In the genomic region with DNA sequence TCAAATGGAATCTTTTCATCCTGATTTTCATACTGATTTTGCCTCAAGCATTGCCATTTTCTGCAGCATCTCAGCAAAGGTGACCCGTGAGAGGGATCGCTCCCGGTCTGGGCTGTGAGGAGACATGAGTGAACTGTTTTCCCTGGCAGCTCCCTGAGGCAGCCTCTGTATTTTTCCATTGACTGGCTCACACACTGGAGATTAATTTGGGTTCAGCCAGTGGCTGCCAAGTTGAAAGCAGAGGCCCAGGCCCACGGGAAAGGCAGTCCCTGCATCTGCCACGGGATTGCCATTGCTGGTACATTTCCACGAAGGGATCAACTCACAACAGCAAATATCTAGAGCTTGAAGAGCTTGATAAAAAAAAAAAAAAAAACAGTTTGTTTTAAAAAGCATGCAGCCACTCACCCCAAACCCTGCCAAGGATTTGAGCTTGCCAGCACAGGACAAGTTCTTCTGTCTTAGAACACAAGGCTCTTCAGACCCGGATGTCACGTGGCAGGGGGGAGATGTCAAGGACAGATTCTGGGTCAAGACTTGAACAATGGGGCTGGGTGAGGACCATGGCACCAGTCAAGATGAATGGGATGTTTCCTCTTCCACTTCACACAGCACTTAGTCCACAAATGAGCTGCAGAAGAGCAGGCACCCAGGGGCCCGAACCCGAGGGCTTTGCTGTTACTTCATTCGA, we compare ENCODE assay signal across 8 mouse cellular contexts. TPM values are rescaled to one million over a fixed set of nuclear protein-coding genes. Genes with fewer than 3 reads are reported as not detected.
DNase-seq lines count a peak whose midpoint lies in the region; ATAC-seq and TF ChIP-seq lines count a peak whose summit lies in the region.

No protein-coding gene starts in this region.

- H3K36me3 ChIP-seq in embryonic facial prominence, embryonic 15.5 days = peaks cover 6% of the 10 kb centered on the region; the same call in 1 of the 2 replicates
- peaks cover 22% of the 10 kb centered on the region for H3K36me3 ChIP-seq in heart, embryonic 13.5 days
- peaks cover 11% of the 10 kb centered on the region for H3K36me3 ChIP-seq in kidney, postnatal 0 days (ENCODE audit: insufficient read depth, low read length)
- H3K36me3 ChIP-seq in limb, embryonic 15.5 days = peaks cover 7% of the 10 kb centered on the region
- H3K36me3 ChIP-seq in neural tube, embryonic 11.5 days (ENCODE audit: control insufficient read depth, insufficient read depth, low read length) = peaks cover 3% of the 10 kb centered on the region

- H3K9ac ChIP-seq in embryonic facial prominence, embryonic 15.5 days = no peak overlapping the region
- H3K9ac ChIP-seq in heart, embryonic 13.5 days = peak overlapping the region; percentile 73
- H3K9ac ChIP-seq in kidney, postnatal 0 days (ENCODE audit: low read depth, low read length) = peak overlapping the region; percentile 31; the same call in 1 of the 2 replicates
- H3K9ac ChIP-seq in limb, embryonic 15.5 days = no peak overlapping the region
- H3K9ac ChIP-seq in neural tube, embryonic 11.5 days (ENCODE audit: low read length) = no peak overlapping the region

- peaks cover 57% of the 10 kb centered on the region for H3K4me1 ChIP-seq in embryonic facial prominence, embryonic 15.5 days
- H3K4me1 ChIP-seq in heart, embryonic 13.5 days = peaks cover 54% of the 10 kb centered on the region
- peaks cover 29% of the 10 kb centered on the region for H3K4me1 ChIP-seq in kidney, postnatal 0 days (replicated peaks; ENCODE audit: insufficient read depth, low read length)
- peaks cover 49% of the 10 kb centered on the region for H3K4me1 ChIP-seq in limb, embryonic 15.5 days
- peaks cover 29% of the 10 kb centered on the region for H3K4me1 ChIP-seq in neural tube, embryonic 11.5 days (ENCODE audit: control insufficient read depth, insufficient read depth, low read length)

- TF ChIP-seq CTCF in kidney, postnatal 0 days (IDR thresholded peaks at IDR 0.05; ENCODE audit: low read depth) = no peak

- peak; percentile 46 for DNase-seq in 3134 (ENCODE audit: extremely low read depth, insufficient read length, low spot score)
- peak; percentile 90 to 95 for DNase-seq in adrenal gland, adult (ENCODE audit: inconsistent age in 2 of 2, low spot score in 1 of 2)
- peak; percentile 69 for DNase-seq in kidney, postnatal 0 days (ENCODE audit: low spot score)
- peak; percentile 35 for DNase-seq in neural tube, embryonic 11.5 days (ENCODE audit: low spot score)

- H3K4me2 ChIP-seq in embryonic facial prominence, embryonic 15.5 days (replicated peaks) = peak overlapping the region; percentile 49
- peak overlapping the region; percentile 96 for H3K4me2 ChIP-seq in heart, embryonic 13.5 days
- peak overlapping the region; percentile 69 for H3K4me2 ChIP-seq in kidney, postnatal 0 days (ENCODE audit: low read length)
- H3K4me2 ChIP-seq in limb, embryonic 15.5 days = peak overlapping the region; percentile 49; the same call in 1 of the 2 replicates
- H3K4me2 ChIP-seq in neural tube, embryonic 11.5 days (ENCODE audit: low read depth) = no peak overlapping the region

- H3K9me3 ChIP-seq in embryonic facial prominence, embryonic 15.5 days (replicated peaks) = no peaks in the 10 kb centered on the region
- H3K9me3 ChIP-seq in heart, embryonic 13.5 days = no peaks in the 10 kb centered on the region
- H3K9me3 ChIP-seq in kidney, postnatal 0 days (replicated peaks; ENCODE audit: low read length) = no peaks in the 10 kb centered on the region
- H3K9me3 ChIP-seq in limb, embryonic 15.5 days = no peaks in the 10 kb centered on the region
- no peaks in the 10 kb centered on the region for H3K9me3 ChIP-seq in neural tube, embryonic 11.5 days (ENCODE audit: control insufficient read depth, low read length)

- peak overlapping the region; percentile 92 for H3K27ac ChIP-seq in embryonic facial prominence, embryonic 15.5 days (replicated peaks)
- peak overlapping the region; percentile 97 for H3K27ac ChIP-seq in heart, embryonic 13.5 days (replicated peaks)
- peak overlapping the region; percentile 90 for H3K27ac ChIP-seq in kidney, postnatal 0 days
- peak overlapping the region; percentile 74 for H3K27ac ChIP-seq in limb, embryonic 15.5 days
- peak overlapping the region; percentile 0 for H3K27ac ChIP-seq in neural tube, embryonic 11.5 days (ENCODE audit: low read depth, low read length)

- WGBS in embryonic facial prominence, embryonic 15.5 days = 26% methylated on average over 11 of the region's 11 CpGs
- 16% methylated on average over 11 of the region's 11 CpGs for WGBS in heart, embryonic 13.5 days
- 27% methylated on average over 11 of the region's 11 CpGs for WGBS in kidney, postnatal 0 days
- 39% methylated on average over 11 of the region's 11 CpGs for WGBS in limb, embryonic 15.5 days
- 53% methylated on average over 11 of the region's 11 CpGs for WGBS in neural tube, embryonic 11.5 days

- ATAC-seq in embryonic facial prominence, embryonic 15.5 days (ENCODE audit: insufficient number of reproducible peaks, low FRiP score, low TSS enrichment, low read depth) = no peak
- ATAC-seq in heart, embryonic 13.5 days (ENCODE audit: extremely low read depth, insufficient number of reproducible peaks, low FRiP score, low TSS enrichment) = no peak
- ATAC-seq in kidney, postnatal 0 days (replicated peaks; ENCODE audit: low FRiP score, low read depth) = no peak
- no peak for ATAC-seq in limb, embryonic 15.5 days (ENCODE audit: insufficient number of reproducible peaks, low FRiP score, low TSS enrichment, low read depth)
- ATAC-seq in neural tube, embryonic 11.5 days (ENCODE audit: insufficient read depth, low FRiP score, low TSS enrichment) = no peak
- ATAC-seq in activated CD4-positive, CD25-positive, alpha-beta regulatory T cell, adult 4 months = no peak

- no peak overlapping the region for H3K4me3 ChIP-seq in embryonic facial prominence, embryonic 15.5 days (replicated peaks)
- peak overlapping the region; percentile 39 for H3K4me3 ChIP-seq in heart, embryonic 13.5 days
- peak overlapping the region; percentile 19; the same call in 1 of the 2 replicates for H3K4me3 ChIP-seq in kidney, postnatal 0 days (replicated peaks; ENCODE audit: low read depth, low read length)
- peak overlapping the region; percentile 24; the same call in 1 of the 2 replicates for H3K4me3 ChIP-seq in limb, embryonic 15.5 days
- no peak overlapping the region for H3K4me3 ChIP-seq in neural tube, embryonic 11.5 days (ENCODE audit: low read depth, low read length)

- no peaks in the 10 kb centered on the region for H3K27me3 ChIP-seq in embryonic facial prominence, embryonic 15.5 days
- H3K27me3 ChIP-seq in heart, embryonic 13.5 days (replicated peaks) = no peaks in the 10 kb centered on the region
- H3K27me3 ChIP-seq in kidney, postnatal 0 days (ENCODE audit: insufficient read depth, low read length) = no peaks in the 10 kb centered on the region
- no peaks in the 10 kb centered on the region for H3K27me3 ChIP-seq in limb, embryonic 15.5 days
- H3K27me3 ChIP-seq in neural tube, embryonic 11.5 days (ENCODE audit: control insufficient read depth, insufficient read depth, low read length) = no peaks in the 10 kb centered on the region

RNA-seq across cellular contexts. Expression of a gene that starts 57.2 kb away (rescaled TPM):
- 114 and 118 TPM in 2 replicates for polyA plus RNA-seq in embryonic facial prominence, embryonic 15.5 days (2015; fragmentation: Nextera tagmentation; extraction: Ambion mirVana)
- 103 and 121 TPM in 2 replicates for polyA plus RNA-seq in heart, embryonic 13.5 days (2015; fragmentation: Nextera tagmentation; extraction: Ambion mirVana)
- 103 and 107 TPM in 2 replicates for polyA plus RNA-seq in kidney, postnatal 0 days (2015; fragmentation: Nextera tagmentation; extraction: Ambion mirVana)
- 122 and 130 TPM in 2 replicates for polyA plus RNA-seq in limb, embryonic 15.5 days (2015; fragmentation: Nextera tagmentation; extraction: Ambion mirVana)
- polyA plus RNA-seq in neural tube, embryonic 11.5 days (2014; fragmentation: Nextera tagmentation; extraction: Ambion mirVana) = 121 and 126 TPM in 2 replicates
- 10 to 100 TPM; 39.5 to 45.7 TPM for polyA plus RNA-seq in activated CD4-positive, CD25-positive, alpha-beta regulatory T cell, adult 4 months (2017; shearing (Covaris generic))

RNA-seq across cellular contexts. Expression of a gene that starts 57.8 kb away (rescaled TPM):
- 28.4 and 33.3 TPM in 2 replicates for polyA plus RNA-seq in embryonic facial prominence, embryonic 15.5 days (2015; fragmentation: Nextera tagmentation; extraction: Ambion mirVana)
- polyA plus RNA-seq in heart, embryonic 13.5 days (2015; fragmentation: Nextera tagmentation; extraction: Ambion mirVana) = 32.8 and 33.1 TPM in 2 replicates
- polyA plus RNA-seq in kidney, postnatal 0 days (2015; fragmentation: Nextera tagmentation; extraction: Ambion mirVana) = 28.3 and 31.5 TPM in 2 replicates
- 27.3 and 32.5 TPM in 2 replicates for polyA plus RNA-seq in limb, embryonic 15.5 days (2015; fragmentation: Nextera tagmentation; extraction: Ambion mirVana)
- polyA plus RNA-seq in neural tube, embryonic 11.5 days (2014; fragmentation: Nextera tagmentation; extraction: Ambion mirVana) = 32.9 and 34.0 TPM in 2 replicates
- polyA plus RNA-seq in activated CD4-positive, CD25-positive, alpha-beta regulatory T cell, adult 4 months (2017; shearing (Covaris generic)) = 10 to 100 TPM; 25.1 to 28.8 TPM

Comparison
In these comparisons a context has a peak if more than half of its experiments do, and no peak if none do; other contexts are left out.
1. DNase-seq: peak in every context shown above with its lines; median percentile 92 in adrenal gland, adult; 69 in kidney, postnatal 0 days; 46 in 3134; 35 in neural tube, embryonic 11.5 days.
2. H3K27ac ChIP-seq: peak in every context shown above with its lines; median percentile 97 in heart, embryonic 13.5 days; 92 in embryonic facial prominence, embryonic 15.5 days; 90 in kidney, postnatal 0 days; 74 in limb, embryonic 15.5 days; 0 in neural tube, embryonic 11.5 days.
3. H3K4me3 ChIP-seq: peak in heart, embryonic 13.5 days (single experiment), kidney, postnatal 0 days (single experiment) and limb, embryonic 15.5 days (single experiment); none in embryonic facial prominence, embryonic 15.5 days (single experiment) and neural tube, embryonic 11.5 days (single experiment).
4. H3K9ac ChIP-seq: peak in heart, embryonic 13.5 days (single experiment) and kidney, postnatal 0 days (single experiment); none in embryonic facial prominence, embryonic 15.5 days (single experiment), limb, embryonic 15.5 days (single experiment) and neural tube, embryonic 11.5 days (single experiment).